Mouse (Mus musculus) cerebellum, adult 9-10 months (tissue): Measurements from ENCODE around the gene Xaf1.

Source experiments
- DNase-seq: peaks from one replicate; pipeline ENCODE4 v3.0.0; 2022

Xaf1 gene

DNA sequence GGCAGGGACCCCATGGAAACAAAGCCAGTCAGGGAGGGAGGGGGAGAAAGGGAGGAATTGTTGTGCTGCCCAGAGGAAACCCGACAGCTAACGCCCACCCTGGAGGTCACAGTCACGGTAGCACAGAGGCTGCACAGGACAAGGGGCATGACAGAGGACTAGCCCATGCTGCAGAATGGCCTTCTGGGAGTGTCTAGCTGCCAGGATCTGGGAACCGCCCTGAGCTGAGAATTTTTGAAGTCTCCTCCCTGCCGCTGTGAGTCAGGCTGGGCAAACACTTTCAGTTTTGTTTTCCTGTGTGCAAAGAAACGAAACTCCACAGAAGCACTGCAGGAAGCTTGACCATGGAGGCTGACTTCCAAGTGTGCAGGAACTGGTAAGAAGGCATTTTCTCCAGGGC, at the start of gene Xaf1:
Gene Xaf1, plus strand, starts transcription at position 296 of the 400 bp plus-strand sequence.
- DNase-seq, result no peak

DNA sequence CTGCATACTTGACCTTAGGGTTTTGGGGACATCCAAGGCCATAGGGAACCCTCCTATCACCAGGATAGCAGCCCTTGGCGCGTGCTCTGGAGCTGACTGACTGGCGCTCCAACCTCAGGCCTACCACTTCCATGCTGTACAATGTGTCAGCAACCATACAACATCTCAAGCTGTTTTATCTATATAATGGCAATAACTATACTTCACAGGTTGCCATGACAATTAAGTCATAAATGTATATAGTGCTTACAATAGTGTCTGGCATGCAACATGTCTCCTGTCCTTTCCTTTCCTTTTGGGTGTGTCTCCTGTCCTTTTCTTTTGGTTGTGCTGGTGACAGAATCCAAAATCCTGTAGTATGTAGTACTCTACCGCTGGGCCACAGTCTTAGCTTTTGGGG, 45.8 kb upstream of the Xaf1 start:
- DNase-seq, result no peak

DNA sequence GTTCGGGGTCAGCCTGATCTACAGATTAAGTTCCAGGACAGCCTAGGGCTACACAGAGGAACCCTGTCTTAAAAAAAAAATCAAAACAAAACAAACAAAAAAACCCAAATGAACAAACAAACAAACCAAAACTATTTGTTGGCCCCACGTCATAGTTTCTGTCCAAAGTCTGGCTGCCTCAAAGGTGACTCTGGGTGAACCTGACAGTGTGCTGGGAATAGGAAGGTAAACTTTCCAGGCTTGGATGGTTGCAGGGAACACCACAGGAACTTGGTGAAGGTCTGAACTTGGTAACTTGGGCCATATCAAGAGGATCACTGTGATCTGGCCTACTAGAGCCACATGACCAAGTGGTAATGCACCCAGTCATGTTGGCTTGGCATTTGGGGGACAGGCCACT, 45.0 kb upstream of the Xaf1 start:
- no peak for DNase-seq

DNA sequence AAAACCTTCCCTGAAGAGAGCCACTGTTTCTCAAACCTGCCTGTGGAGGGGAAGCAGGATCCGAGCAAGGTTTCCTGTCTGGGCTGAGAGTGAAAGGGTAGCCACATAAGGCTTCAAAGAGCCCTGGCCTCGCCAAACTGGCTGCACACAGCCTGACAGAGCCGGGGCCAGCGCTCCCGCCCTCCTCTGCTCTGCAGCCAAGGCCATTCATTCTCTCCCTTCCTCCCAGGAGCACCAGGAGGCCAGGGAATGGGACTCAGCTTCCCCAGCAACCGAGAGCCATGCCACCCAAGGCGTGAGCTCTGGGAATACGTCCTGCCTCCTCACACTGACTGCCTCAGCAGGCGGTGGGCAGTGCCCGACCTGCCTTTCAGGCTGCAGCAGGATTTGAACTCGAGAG, 35.9 kb upstream of the Xaf1 start:
- peak; percentile 9 for DNase-seq

DNA sequence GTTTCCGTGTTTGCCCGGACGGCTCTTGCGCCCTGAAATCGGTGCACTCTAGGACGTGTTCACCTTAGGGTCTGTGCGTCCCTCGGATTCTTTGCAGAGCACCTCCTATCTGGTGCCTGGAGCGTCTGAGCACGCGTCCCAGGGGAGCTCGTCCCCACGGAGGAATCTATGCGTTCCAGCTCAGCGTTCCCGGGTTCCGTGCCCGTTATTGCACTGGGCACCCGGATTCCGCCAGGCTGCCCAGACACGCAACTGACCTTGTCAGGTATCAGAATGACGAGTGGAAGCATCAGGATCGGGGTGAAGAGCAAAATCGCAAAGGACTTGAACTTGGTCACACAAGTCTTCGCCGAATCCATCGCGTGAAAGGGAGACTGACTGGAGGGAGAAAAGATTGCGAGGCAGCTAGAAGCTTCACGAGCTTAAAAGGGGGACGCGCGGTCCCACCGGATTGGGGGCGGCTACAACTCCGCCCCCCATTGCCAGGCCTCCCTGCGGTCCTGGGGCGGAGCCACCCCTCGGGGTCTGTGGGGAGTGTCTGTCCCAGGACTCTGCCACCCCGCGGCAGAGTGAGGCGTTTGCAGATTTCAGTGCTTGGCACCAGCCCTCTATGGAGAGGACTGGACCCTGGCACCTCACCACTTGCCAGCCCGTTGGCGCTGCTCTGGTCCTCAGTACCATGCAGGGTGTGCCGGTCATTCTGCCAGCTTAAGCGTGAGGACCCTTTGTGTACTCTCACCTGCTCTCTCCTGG, 35.0 kb upstream of the Xaf1 start:
- peak; percentile 9 for DNase-seq

DNA sequence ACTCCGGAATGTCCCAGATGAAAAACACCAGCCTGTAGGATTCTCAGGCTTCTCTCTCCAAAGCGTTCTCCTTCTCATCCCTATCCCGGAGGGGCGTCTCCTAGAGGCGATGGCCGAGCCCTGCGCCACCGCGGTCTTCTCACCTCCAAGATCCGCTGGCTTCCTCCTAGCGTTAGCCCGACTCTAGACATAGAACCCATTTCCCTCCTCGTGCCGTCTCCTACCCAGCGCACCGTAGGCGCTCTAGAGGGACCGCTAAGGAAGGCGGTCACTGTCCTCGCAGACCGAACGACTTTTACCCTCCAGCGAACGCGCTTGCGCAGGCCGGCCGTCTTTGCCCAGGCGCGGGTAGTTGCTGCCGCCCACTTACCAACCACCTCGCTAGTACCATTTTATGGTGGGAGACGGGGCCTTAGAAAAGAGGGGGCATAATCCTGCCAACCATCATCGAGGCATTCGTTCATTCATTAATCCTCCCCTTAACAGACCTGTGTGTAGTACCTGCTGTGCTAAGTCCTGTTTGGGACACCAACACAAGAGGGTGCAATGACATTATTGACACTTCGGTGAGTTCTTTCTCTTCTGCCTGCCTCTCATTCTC, 34.4 kb upstream of the Xaf1 start, which contains the start of gene Slc13a5:
Gene Slc13a5, minus strand, starts transcription at position 263 of the 601 bp plus-strand sequence.
- DNase-seq, result no peak

DNA sequence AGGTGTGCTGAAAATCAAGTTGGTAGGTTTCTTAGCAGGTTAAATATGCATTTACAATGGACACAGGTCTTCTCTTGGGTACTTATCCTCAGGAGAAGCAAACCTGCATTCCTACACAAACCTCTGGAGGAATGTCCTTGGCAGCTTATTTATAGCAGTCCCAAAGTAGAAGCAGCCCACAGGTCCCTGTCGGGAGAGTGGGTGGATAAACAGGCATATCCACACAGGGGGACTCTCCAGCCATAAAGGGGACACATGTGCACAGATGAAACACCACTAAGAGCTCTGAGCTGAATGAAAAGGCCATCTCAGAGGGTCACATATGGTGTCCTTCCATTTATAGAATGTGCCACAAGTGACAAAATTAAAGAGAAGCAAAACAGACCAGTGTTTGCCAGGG, 29.7 kb upstream of the Xaf1 start:
- no peak for DNase-seq

DNA sequence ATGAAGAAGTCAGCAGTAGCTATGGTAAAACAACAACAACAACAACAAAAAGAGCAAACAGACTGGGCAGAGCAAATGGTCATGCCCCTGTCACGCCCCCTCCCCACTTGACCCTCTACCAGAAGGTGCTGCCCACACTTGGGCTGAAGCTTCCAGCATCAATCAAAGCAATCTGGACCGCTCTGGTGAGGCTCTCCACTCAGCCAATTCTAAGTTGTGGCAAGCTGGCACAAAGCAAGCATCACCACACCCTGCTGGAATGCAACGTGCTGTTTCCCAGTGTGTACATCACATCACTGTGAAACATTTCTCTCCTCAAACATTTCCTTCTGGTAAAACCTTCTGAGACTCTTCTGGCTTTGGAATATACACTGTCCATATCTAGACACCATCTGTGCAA, 28.1 kb upstream of the Xaf1 start:
- no peak for DNase-seq

DNA sequence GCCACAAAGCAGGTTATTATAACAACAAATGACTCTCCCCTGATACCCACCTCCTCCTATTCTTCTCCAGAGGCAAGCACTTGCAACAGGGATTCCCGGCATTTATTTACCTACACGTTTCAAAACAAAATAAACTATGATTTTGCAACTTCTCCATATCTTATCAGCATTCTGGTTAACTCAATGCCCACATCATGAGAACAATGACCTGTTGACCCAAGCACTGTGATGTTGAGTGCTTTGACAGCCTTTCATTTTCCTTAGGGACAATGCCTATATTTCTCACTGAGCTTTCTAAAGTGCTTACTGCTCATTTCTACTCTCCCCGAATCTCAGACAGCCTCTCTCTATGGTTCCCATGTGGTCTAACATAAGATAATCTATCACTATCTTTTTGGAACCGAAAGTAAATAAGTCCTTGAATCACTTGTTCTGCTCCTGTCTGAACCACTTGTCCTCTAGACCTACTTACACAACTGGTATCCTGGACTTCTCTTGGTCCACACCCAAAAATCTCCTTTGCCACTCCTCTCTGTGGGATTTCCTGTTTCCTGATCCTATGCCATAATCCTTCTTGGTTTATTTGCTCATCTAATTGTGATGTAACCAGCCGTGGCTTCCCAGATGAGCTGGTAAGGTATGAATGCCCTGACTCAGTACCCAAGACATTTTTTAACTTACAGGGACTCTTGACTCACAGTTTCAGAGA, 20.1 kb upstream of the Xaf1 start:
- DNase-seq, result no peak

DNA sequence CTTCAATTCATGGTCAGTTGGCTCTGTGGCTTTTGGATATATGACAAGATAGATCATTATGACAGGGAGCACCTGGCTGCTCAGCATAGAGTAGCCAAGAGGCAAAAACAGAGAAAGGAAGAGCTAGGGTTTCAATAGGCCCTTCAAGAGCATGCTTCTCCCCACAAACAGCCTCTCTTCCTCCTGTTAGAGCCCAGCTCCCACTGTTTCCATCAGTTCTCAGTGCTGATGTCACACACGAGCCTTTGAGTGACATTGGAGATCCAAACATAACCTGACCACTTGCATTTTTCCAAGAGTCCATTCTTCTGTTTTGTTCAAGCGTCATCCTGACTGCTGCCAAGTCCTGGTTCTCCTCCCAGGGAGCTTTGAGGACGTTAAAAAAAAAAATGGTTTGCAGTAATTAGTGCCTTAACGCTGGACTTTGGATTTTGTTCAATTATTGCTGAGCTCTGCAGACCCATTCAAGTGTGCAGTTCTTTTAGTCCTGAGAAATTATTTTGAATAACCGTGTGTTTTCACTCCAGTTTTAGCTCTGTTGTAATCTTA, 19.5 kb upstream of the Xaf1 start:
- no peak for DNase-seq

DNA sequence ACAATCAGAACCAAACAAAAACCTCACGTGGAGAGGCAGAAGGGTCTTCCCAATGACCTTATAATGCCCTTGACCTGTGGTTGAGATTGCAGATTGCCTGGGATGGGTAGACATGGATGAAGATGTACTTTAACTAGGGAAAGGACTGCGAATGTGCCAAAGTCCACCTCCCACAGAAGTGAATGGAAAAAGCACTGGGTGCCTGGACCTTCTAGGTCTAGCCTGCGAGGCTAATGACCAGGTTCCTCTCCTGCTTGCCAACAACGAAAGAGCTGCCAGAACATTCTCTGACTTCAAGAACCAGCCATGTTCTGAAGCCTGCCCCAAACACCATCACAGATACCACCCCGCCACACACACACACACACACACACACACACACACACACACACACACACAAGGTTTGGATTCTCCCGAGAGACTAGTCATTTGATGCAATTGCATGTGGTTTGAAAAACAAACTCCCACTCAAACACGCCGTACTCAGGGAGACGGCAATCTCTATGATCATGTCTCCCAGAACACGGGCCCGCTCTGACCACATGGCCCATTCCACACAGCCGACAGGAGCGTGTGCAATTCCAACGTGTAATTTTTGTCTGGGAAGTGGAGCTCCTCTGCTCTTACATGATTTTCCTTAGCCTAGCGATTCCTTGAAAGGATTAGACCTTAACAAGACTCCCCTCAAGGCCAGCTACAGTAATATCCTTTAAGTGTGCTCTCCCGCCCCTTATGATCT, 17.8 kb upstream of the Xaf1 start:
- DNase-seq, result no peak

DNA sequence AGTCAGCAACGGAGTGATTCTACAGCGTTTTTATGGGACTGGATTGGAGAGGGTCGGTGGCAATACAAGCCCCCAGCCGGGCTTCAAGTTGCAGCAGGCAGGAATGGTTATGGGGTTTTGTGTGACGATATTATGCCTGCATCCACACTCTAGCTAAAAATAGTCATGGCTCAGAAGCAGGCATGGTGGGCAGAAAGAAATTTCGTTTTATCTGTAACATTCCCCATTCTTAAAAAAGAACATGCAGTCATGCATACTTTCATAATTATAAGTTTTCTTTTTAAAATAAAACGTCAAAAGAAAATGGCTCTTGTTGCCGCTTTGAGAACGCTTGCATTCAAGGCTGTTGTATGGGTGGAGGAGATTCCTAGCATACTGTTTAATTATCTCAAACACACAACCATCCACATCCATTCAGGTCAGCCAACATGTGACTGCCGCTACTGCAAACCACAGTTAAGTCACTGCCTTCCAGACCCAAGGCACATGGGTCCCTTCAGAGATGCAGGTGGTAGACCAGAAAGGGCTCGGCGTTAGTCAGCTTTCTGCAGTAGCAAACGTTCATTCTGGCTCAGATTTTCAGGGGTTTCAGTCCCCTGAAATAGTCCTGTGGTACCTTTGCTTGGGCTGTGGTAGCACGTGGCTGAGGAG, 16.8 kb upstream of the Xaf1 start:
- DNase-seq, result no peak

DNA sequence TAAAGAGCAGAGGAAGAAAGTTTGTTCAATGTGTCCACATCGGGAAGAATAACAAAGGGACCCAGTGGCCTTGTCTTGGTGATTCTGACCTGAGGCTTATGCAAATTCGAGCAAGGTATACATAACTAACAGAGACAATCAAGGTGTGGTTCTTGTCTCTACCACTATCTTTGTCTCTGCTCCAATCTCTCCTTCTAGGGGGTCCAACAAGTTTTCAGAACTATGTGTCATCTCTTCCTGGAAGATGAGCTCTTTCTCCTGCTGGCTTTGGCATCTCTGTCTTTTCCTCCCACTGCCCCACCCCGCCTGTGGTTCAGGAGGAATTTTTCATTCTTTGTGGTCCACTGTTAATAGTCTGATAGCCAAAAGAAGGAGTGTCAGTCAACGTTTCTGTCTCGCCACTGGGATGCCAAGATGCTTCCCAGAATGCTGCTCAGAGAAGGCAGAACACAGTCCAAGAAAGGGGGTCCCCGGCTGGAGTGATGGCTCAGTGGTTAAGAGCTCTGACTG, 15.4 kb upstream of the Xaf1 start:
- DNase-seq, result no peak

DNA sequence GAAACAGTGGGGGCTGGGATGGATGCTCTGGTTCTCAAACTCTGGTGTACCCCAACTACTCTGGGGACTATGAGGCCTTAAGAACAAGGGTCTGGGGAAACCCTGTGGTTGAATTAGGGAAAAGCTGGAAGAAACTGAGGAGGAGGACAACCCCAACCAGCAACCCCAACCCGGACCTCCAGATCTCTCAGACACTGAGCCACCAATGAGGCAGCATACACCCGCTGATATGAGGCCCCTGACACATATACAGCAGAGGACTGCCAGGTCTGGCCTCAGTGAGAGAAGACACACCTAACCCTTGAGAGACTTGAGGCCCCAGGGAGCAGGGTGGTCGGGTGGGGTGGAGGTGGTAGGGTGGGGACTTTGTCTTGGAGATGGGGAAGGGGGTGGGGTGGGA, 14.8 kb upstream of the Xaf1 start:
- DNase-seq, result no peak

DNA sequence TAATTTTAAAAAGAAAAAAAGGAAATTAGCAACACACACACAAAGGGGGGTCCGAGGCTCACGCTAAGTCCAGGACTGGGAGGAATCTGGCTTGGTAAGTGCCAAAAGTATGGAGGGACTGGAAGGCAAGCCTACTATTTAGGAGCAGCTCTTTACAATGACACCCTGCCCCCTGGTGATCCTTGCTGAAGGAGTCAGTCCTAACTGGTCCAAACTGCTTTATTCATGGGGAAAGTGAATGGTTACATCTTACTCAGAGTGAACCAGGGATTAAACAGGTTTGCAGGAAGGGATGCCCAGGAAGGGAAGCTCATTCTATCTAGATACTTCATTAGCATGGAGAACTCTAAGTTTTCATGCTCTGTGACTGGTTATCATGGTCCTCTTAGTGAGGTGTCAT, 14.3 kb upstream of the Xaf1 start:
- no peak for DNase-seq

DNA sequence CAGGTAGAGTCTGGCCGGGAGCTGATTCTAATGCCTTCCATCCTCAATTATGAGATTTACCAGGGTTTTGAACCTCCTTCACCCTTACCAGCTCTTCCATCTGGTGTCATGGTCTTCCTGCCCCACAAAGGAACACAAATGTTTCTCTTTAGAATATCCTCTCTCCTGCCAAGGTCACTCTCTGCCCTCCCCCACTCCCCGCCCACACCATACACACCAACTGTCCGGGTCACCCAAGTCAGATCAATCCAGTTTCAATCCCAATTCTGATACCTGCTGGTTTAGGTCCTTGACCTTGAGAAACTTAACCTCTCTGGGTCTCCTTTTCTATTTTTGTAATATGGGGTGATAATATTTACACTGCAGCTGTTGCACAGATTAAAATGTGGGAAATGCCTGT, 13.9 kb upstream of the Xaf1 start:
- no peak for DNase-seq

DNA sequence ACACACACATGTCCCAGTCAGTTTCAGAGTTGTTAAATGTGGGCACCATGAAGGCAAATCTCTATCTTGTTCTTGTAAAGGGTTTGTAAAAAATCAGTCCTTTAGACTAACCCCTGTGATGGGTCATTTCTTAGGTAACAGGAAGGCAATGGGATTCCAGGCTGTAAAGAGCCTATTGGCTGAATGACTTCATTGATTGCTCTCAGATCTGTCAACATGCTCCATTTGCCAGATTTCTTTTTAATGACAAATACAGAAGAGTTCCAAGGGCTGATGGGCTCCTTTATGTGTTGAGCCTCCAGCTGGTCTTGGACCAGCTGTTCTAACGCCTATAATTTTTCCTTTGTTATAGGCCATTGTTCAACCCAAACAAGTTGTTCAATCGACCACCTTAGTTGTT, 8.3 kb upstream of the Xaf1 start:
- no peak for DNase-seq

DNA sequence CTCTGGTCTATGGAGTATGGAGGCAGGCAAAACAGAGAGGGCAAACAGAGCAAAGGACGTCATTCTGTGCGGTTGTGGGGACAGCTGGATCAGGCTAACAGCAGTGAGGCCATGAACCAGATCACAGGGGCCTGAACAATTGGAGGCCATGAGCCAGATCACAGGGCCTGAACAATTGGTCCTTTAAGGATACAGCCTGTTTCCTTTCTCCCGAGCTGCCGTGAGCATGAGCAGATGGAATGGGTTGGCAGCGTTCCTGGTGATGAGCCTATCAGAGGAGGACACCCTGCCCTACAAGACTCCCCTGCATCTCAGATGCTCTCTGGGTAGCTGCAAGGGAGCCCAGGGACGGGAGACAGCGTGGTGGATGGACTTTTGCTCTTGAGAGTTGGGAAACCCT, 801 bp downstream of the Xaf1 start:
- peak; percentile 77 for DNase-seq

DNA sequence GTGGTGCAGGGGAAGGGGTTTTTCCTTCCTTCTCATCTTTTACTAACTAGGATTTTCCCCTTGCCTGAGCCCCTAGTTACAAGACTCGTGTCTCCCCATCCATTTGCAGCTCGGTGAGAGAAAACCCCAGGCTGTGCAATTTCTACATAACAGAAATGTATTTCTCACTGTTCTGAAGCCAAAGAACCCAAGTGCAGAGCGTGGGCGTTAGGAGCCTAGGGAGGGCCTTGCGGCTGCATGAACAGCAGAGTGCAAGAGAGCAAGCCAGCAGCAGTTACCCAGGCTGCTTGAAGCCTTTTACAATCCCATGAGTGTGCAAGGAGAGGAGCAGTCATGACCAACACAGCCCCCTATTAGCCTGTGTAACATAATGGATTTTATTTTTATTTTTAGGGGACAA, 6.0 kb downstream of the Xaf1 start:
- no peak for DNase-seq

DNA sequence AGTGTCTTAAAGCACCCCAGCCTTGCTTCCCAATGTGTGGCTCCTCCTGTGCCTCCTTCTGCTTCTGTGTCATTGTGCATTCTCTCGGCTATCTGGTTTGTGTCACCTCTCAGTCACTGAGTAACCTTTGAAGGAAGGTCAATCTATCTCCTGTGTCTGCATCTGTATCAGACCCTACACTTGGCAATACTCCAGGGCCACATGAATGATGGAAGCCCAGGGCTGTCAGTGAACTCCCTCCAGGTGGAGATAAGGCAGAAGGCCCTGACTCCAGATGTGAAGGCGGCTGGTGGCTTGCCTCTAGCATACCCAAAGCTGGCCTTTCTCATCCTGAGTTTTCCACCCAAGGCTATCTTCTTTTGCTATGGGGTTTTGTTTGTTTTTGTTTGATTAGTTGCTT, 7.6 kb downstream of the Xaf1 start:
- no peak for DNase-seq

DNA sequence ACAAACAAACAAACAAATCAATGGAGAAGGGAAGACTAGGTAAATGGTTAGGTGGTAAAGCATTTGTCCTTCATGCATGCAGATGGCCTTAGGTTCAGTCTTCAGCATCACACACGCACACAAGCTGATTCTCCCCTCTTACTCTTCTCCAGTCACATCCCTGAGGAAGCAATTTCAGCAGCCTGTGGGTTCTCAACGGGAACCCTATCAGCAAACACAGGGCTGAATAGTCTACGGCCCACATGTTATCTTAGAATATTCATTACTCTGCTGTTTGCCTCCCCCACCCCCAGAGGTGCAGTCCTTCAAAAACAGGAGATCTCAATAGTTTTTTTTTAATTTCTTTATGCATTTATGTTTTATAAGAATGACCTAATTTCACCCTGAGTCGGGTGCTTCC, 9.1 kb downstream of the Xaf1 start:
- no peak for DNase-seq

DNA sequence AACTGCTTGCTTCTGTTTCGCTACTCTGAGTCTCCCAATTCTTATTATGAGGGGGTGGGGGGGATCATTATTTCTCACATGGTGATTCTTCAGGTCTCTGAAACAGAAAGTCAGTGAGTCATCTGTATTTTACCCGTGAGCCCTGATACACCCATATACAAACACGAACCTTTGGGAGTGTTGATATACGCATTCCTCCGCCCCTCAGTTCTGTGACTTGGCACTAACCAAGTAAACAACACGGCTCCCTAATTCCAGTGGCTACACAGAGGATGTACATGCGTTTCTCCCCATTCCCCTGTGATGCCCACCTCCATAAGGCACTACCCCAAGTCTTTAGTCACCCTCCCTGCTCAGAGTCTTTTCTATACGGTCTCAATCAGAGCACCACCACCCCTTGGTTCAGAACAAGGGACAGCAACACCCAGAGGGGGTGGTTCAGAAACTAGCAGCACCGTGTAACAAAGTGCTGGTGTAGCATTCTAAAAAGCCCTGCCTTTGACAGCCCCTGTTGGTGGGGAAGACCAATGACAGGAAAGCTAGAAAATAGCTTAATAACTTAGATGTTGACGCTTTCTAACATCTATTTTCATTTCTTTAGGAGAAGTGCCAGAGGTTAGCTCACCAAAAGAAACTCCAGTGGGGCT, 10.0 kb downstream of the Xaf1 start:
- no peak for DNase-seq
